Mouse (Mus musculus): ENCODE results near the gene Nkain2. TPM values are rescaled to one million over a fixed set of nuclear protein-coding genes. Genes with fewer than 3 reads are reported as not detected.

The Nkain2 gene
- total RNA-seq, 2 experiments from 2014 or later = 23.5 to 29.3 TPM

GRCm38 (mm10) chr10:31647270-31647669, 1243.0 kb downstream of the Nkain2 start:
- no peak for DNase-seq (ENCODE audit: low spot score in 2 of 2)

- no peak for DNase-seq (ENCODE audit: low spot score in 2 of 2)
Observed at GRCm38 (mm10) chr10:31646083-31646482, 1244.2 kb downstream of the Nkain2 start.

Other genes with a start within 250 kb of the Nkain2 start
- under 1 TPM; 0.46 to 0.59 TPM for gene Trdn, start 190.1 kb upstream of the Nkain2 start, total RNA-seq (2021)

Data from left cerebral cortex, adult 18-20 months (tissue).